Comparison of ENCODE assay signal across 23 mouse cellular contexts in the genomic region with DNA sequence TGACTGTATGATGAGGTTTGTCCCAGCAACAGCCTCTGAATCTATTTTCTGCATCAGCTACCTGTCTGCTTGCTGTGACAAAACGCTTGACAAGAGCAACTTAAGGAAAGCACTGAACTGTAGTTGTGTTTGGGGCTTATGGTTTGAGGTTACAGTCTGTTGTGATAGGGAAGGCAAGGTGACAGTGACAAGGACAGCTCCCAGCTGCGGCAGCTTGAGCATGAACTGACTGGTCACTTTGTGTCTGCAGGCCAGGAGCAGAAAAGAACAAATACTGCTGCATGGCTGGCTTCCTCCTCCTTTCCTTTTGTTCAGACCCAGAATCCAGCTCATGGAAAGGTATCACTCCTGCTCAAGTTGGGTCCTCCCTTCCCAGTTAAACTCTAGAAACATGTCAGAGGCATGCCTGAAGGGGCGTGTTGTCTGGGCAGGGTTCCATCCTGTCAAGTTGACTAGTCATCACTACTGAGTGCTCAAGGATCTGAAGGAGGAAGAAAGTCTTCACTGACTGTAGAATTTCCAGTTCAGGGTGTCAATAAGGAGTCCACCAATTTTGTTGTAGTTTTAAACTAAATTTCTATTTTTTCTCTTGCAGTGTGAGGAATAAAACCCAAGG. TPM values are rescaled to one million over a fixed set of nuclear protein-coding genes. Genes with fewer than 3 reads are reported as not detected.
DNase-seq lines count a peak whose midpoint lies in the region; ATAC-seq and TF ChIP-seq lines count a peak whose summit lies in the region.
"Had no signal": no experiment of that assay in that cellular context is flagged by ENCODE, and none has a peak within 500 bp of the region (broad histone marks: within the 10 kb centered on the region; RNA-seq: fewer than 3 reads in every experiment).

No protein-coding gene starts in this region.

- no peaks in the 10 kb centered on the region for H3K79me2 ChIP-seq in C2C12 (ENCODE audit: control insufficient read depth, insufficient read depth)

- peak overlapping the region; percentile 40; the same call in 1 of the 2 replicates for H3K27ac ChIP-seq in lung, embryonic 16.5 days (ENCODE audit: low read length)
- H3K27ac ChIP-seq: heart, embryonic 13.5 days; hindbrain, embryonic 15.5 days; intestine, embryonic 15.5 days; kidney, embryonic 15.5 days; macrophage; midbrain, embryonic 10.5 days had no signal

- H3K4me1 ChIP-seq in lung, embryonic 16.5 days (replicated peaks; ENCODE audit: control insufficient read depth, insufficient read depth, low read length): 0 out of 2 replicates have a peak, but pooled peaks cover 3% of the 10 kb centered on the region
- H3K4me1 ChIP-seq: hindbrain, embryonic 15.5 days; intestine, embryonic 15.5 days; kidney, embryonic 15.5 days; midbrain, embryonic 10.5 days had no signal

- H3K4me2 ChIP-seq in lung, embryonic 16.5 days (ENCODE audit: low read depth, low read length): no peak overlapping the region
- H3K4me2 ChIP-seq: heart, embryonic 13.5 days; hindbrain, embryonic 15.5 days; intestine, embryonic 15.5 days; kidney, embryonic 15.5 days; liver, embryonic 11.5 days had no signal

- no peaks in the 10 kb centered on the region for H3K79me3 ChIP-seq in C2C12 (ENCODE audit: low read depth)

- peak; percentile 67 for ATAC-seq in lung, embryonic 16.5 days (ENCODE audit: low read depth)
- ATAC-seq: CD4-positive, CD25-positive, alpha-beta regulatory T cell, adult 4 months; forebrain, embryonic 14.5 days; intestine, embryonic 15.5 days had no signal

- TF ChIP-seq CTCF in C2C12 (IDR thresholded peaks at IDR 0.05; ENCODE audit: control insufficient read depth, insufficient read depth, insufficient read length): no peak

- no peak overlapping the region for H3K4me3 ChIP-seq in lung, embryonic 16.5 days (ENCODE audit: low read length)
- no peak overlapping the region for H3K4me3 ChIP-seq in C2C12 (ENCODE audit: insufficient read depth, poor library complexity, severe bottlenecking)
- H3K4me3 ChIP-seq: erythroblast, embryonic 14.5 days; heart, embryonic 13.5 days; hindbrain, embryonic 15.5 days; intestine, embryonic 15.5 days; kidney, embryonic 15.5 days; midbrain, embryonic 10.5 days had no signal

- H3K36me3 ChIP-seq in lung, embryonic 16.5 days (ENCODE audit: control insufficient read depth, insufficient read depth, low read length): no peaks in the 10 kb centered on the region
- no peaks in the 10 kb centered on the region for H3K36me3 ChIP-seq in C2C12 (ENCODE audit: control insufficient read depth, insufficient read depth)
- H3K36me3 ChIP-seq: heart, embryonic 13.5 days; hindbrain, embryonic 15.5 days; intestine, embryonic 15.5 days; kidney, embryonic 15.5 days; midbrain, embryonic 10.5 days had no signal

- DNase-seq in lung, postnatal 36 days: no peak
- DNase-seq in Muller cell, postnatal 12 days (ENCODE audit: inconsistent ontology term): peak; percentile 66
- DNase-seq in fibroblast of lung, adult 2 months (ENCODE audit: low read depth): peak; percentile 40
- DNase-seq in embryo, embryonic 9.5 days (ENCODE audit: extremely low spot score): no peak
- DNase-seq in kidney, adult 11 months: no peak
- DNase-seq: adrenal gland, postnatal 14 days; cerebellum, adult 11 months; cerebellum, postnatal 14 days; embryo, embryonic 11 days; gastrocnemius, postnatal 10 days; heart, adult 11 months had no signal

- no peak overlapping the region for H3K9ac ChIP-seq in lung, embryonic 16.5 days (ENCODE audit: low read length)
- H3K9ac ChIP-seq: heart, embryonic 13.5 days; hindbrain, embryonic 15.5 days; intestine, embryonic 15.5 days; kidney, embryonic 15.5 days had no signal

- H3K9me3 ChIP-seq in lung, embryonic 16.5 days (ENCODE audit: control insufficient read depth, low read length): no peaks in the 10 kb centered on the region
- H3K9me3 ChIP-seq: heart, embryonic 13.5 days; hindbrain, embryonic 15.5 days; intestine, embryonic 15.5 days; kidney, embryonic 15.5 days; midbrain, embryonic 10.5 days had no signal

- WGBS in lung, embryonic 16.5 days: 31% methylated on average over 3 of the region's 3 CpGs

- no peaks in the 10 kb centered on the region for H3K27me3 ChIP-seq in lung, embryonic 16.5 days (ENCODE audit: control insufficient read depth, insufficient read depth, low read depth, low read length)
- no peaks in the 10 kb centered on the region for H3K27me3 ChIP-seq in C2C12 (ENCODE audit: control insufficient read depth, insufficient read depth, insufficient read length)
- H3K27me3 ChIP-seq: heart, embryonic 13.5 days; hindbrain, embryonic 15.5 days; intestine, embryonic 15.5 days; kidney, embryonic 15.5 days had no signal

- H3ac ChIP-seq in C2C12 (ENCODE audit: control insufficient read depth, insufficient read length, low read depth): no peak overlapping the region

TF ChIP-seq in C2C12, 6 proteins besides CTCF, POLR2A, EP300 and RAD21:
- TF ChIP-seq MAX (IDR thresholded peaks at IDR 0.05): peak; percentile 29
- TF ChIP-seq FOSL1 (IDR thresholded peaks at IDR 0.05; ENCODE audit: insufficient read depth, low read length, poor library complexity, severe bottlenecking): no peak

RNA-seq across cellular contexts. Expression of gene Arnt2, which starts 55.7 kb away (rescaled TPM):
- polyA plus RNA-seq in lung, embryonic 16.5 days (2015; fragmentation: Nextera tagmentation; extraction: Ambion mirVana): 5.6 and 7.3 TPM in 2 replicates
- polyA plus RNA-seq in C2C12 (2012; fragmentation: generic; extraction: Trizol): 3.6 TPM
- polyA plus RNA-seq: erythroblast, embryonic 14.5 days had no signal

Comparison
In these comparisons a context has a peak if more than half of its experiments do, and no peak if none do; other contexts are left out.
1. DNase-seq: peak in Muller cell, postnatal 12 days (single experiment) and fibroblast of lung, adult 2 months (single experiment); none in lung, postnatal 36 days (single experiment), embryo, embryonic 9.5 days (single experiment) and kidney, adult 11 months (single experiment).